ENCODE assay signal across 8 mouse cellular contexts in the genomic region with DNA sequence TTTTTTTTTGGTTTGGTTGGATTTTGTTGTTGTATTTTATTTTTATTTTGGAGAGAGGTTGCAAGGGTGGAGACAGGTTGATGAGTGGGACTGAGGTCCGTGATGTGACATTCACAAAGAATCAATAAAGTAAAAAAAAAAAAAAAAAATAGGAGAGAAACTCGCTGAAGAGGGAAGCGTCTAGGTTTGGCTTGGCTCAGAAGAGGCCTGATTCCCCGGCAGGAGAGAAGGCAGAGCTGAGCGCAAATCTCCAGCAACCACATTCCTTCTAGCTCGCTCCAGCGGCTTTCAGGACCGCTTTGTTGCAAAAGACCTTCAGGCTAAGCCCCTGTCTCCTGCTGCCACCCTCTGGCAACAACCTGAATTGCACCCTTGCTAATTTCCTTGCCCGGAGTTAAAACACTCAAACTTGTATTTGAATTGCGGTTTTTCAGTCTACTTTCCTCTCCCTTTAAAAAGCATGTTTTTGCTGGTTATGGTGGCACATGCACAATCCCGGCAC. TPM values are rescaled to one million over a fixed set of nuclear protein-coding genes. Genes with fewer than 3 reads are reported as not detected.
A peak's percentile ranks its signal among the peaks of the same experiment; 100 is the strongest.
DNase-seq lines count a peak whose midpoint lies in the region; ATAC-seq lines count a peak whose summit lies in the region.

No protein-coding gene starts in this region.

- 5% methylated on average over 11 of the region's 11 CpGs for WGBS in embryonic facial prominence, embryonic 10.5 days
- 6% methylated on average over 11 of the region's 11 CpGs for WGBS in limb, embryonic 11.5 days

- peaks cover 25% of the 10 kb centered on the region; the same call in 1 of the 2 replicates for H3K27me3 ChIP-seq in embryonic facial prominence, embryonic 10.5 days (replicated peaks; ENCODE audit: low read depth, poor library complexity, severe bottlenecking)
- H3K27me3 ChIP-seq in limb, embryonic 11.5 days (ENCODE audit: control insufficient read depth, insufficient read depth, low read length) = no peaks in the 10 kb centered on the region

- no peak overlapping the region for H3K4me3 ChIP-seq in embryonic facial prominence, embryonic 10.5 days
- H3K4me3 ChIP-seq in limb, embryonic 11.5 days (ENCODE audit: low read depth, low read length) = no peak overlapping the region

- peak; percentile 61 for DNase-seq in 3134 (ENCODE audit: extremely low read depth, insufficient read length, low spot score)
- DNase-seq in adrenal gland, adult 8-10 months = peak; percentile 80
- peak; percentile 90 for DNase-seq in embryonic facial prominence, embryonic 10.5 days (ENCODE audit: low spot score)
- peak; percentile 70 to 90 for DNase-seq in heart, adult 9 months (ENCODE audit: low spot score in 2 of 2)
- DNase-seq in kidney, adult 8-10 months = peak; percentile 61 to 89
- peak; percentile 97 for DNase-seq in limb, embryonic 11.5 days (ENCODE audit: low spot score)
- DNase-seq in spleen, postnatal 14 days (ENCODE audit: low spot score in 2 of 2) = peak; percentile 75 to 88

- no peaks in the 10 kb centered on the region for H3K9me3 ChIP-seq in embryonic facial prominence, embryonic 10.5 days
- H3K9me3 ChIP-seq in limb, embryonic 11.5 days (ENCODE audit: control insufficient read depth, low read length) = no peaks in the 10 kb centered on the region

- no peak overlapping the region for H3K4me2 ChIP-seq in limb, embryonic 11.5 days (ENCODE audit: low read depth, severe bottlenecking)

- ATAC-seq in limb, embryonic 11.5 days (ENCODE audit: insufficient number of reproducible peaks, low FRiP score, low TSS enrichment, low read depth) = no peak; the same call in 1 of the 2 replicates
- peak; percentile 50 for ATAC-seq in monocyte, adult 5-6 weeks (replicated peaks; ENCODE audit: insufficient number of reproducible peaks, low FRiP score, low TSS enrichment, poor library complexity, severe bottlenecking)

- no peak overlapping the region for H3K27ac ChIP-seq in embryonic facial prominence, embryonic 10.5 days (replicated peaks)
- no peak overlapping the region for H3K27ac ChIP-seq in limb, embryonic 11.5 days (replicated peaks; ENCODE audit: low read depth, low read length)

- H3K9ac ChIP-seq in limb, embryonic 11.5 days (ENCODE audit: low read length) = no peak overlapping the region

- H3K4me1 ChIP-seq in embryonic facial prominence, embryonic 10.5 days = peaks cover 31% of the 10 kb centered on the region
- peaks cover 8% of the 10 kb centered on the region for H3K4me1 ChIP-seq in limb, embryonic 11.5 days (ENCODE audit: control insufficient read depth, insufficient read depth, low read length)

- H3K36me3 ChIP-seq in embryonic facial prominence, embryonic 10.5 days (replicated peaks) = no peaks in the 10 kb centered on the region
- H3K36me3 ChIP-seq in limb, embryonic 11.5 days (ENCODE audit: control insufficient read depth, insufficient read depth, low read length) = no peaks in the 10 kb centered on the region

RNA-seq across cellular contexts. Expression of gene Cd2, which starts 7.7 kb away (rescaled TPM):
- total RNA-seq in adrenal gland, adult 8-10 months (2022) = 1 to 10 TPM in 2 of 4 experiments, under 1 TPM in 2; 0.64 to 1.7 (median 0.99) TPM
- not detected in 2 replicates for polyA plus RNA-seq in embryonic facial prominence, embryonic 10.5 days (2016; fragmentation: Nextera tagmentation; extraction: Ambion mirVana)
- polyA plus RNA-seq in limb, embryonic 11.5 days (2014; fragmentation: Nextera tagmentation; extraction: Ambion mirVana) = not detected in 2 replicates
- total RNA-seq in monocyte, adult 5-6 weeks (2017) = 271 to 498 TPM (median 274 TPM) in 3 replicates

Comparison
In these comparisons a context has a peak if more than half of its experiments do, and no peak if none do; other contexts are left out.
1. RNA of gene Cd2, which starts 7.7 kb away (total RNA-seq): 271 to 498 TPM in monocyte, adult 5-6 weeks; 0.64 to 1.7 TPM in adrenal gland, adult 8-10 months; every median in the first group is over 10 times any median in the second.
2. Peak in every context shown above with its lines, with median percentiles within 50 percentile points of each other: DNase-seq.